Mouse (Mus musculus): ENCODE measurements around the gene Wars2.

DNA sequence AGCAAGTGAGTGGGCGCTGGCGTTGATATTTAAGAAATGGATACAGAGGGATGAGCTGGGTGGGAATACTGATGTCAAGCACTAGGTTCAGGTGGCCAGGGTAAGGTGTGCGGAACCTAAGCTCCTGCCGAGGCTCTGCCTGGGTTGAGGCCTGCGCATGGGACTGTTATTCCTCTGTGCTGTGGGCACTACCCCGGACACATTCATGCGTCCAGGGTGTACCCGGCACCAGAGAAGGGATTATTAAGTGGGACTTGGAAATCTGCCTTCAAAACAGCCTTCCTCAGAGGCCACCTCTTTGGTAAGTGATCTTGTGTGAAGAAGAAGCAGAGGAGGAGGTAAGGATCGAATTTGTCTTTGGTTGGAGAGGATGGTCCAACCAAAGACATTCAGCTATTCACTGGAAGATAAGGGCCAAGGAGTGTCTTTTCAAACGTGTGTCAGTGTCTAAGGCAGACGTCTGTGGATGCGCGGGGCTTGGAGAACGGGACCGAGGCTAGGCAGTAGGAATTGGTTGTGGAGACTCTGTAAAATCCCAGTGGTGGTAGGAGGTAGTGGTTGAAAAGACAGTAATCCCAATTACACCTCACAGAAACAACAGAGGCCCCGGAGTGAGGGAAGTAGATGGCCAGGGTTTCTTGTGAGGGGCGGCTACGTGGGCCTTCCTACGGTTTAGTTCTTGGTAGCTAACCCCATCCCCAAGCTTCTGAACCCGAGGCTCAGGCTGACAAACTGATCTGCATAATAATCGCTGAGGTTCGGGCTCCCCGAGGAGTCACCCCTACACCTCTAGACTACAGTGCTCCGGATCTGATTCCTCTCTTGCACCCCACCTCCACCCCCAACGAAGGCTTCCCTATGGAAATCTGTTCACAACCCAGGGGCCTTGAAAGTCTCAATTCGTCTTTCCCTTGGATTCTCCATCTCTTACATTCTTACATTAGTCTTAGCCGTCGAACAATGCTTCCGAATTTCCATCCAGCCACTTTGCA is 117.0 kb downstream of the Wars2 start:
- TF ChIP-seq POLR2A (IDR thresholded peaks at IDR 0.05; ENCODE audit: low read depth, low read length) (no peak), CTCF (IDR thresholded peaks at IDR 0.05; ENCODE audit: borderline replicate concordance, insufficient read depth, low read length) (no peak)
